Mouse (Mus musculus) CH12.LX (cell line): ENCODE measurements at regions not wholly inside any gene's neighbourhood (a gene's known extent, or its start where the extent isn't known, plus 50 kb on each side); places are given as distances from the start of the nearest gene placed in this dataset.

Experiments used
- CTCF ChIP-seq, 2 experiments: IDR thresholded peaks in 1 of 2; conservative IDR thresholded peaks in 1 of 2; 2 replicates each; pipeline ENCODE4 v1.5.1; 2011 to 2012; ENCODE audit warnings: low read depth in 2 of 2, low read length in 2 of 2, improper control_type of control experiment in 1 of 2, inconsistent platforms in 1 of 2, mild to moderate bottlenecking in 1 of 2, moderate library complexity in 1 of 2
- EP300 ChIP-seq: IDR thresholded peaks from 2 replicates; pipeline ENCODE4 v1.6.1; 2011; ENCODE audit warnings: low read length, improper control_type of control experiment
- ZKSCAN1 ChIP-seq: IDR thresholded peaks from 2 replicates; pipeline ENCODE4 v1.6.1; 2012; ENCODE audit warnings: low read depth, inconsistent platforms, low read length, improper control_type of control experiment, borderline replicate concordance

DNA sequence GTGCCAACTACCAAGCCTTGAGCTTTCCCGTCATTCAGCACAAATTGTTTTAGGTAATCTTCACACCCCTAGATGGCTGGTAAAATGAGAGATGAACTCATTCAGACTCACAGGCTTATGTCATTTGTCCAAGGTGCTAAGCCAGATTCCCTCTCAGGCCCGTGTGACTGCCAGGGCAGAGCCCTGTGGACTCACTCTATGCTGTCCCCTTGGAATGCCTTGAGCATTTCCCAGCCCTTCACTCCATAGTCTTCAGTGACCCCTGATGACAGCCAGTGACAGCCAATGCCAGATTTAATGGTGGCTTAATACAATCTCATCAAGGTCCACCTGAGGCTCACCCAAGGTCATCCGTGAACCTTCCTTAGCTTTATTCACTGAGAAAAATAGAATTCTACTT is 270.2 kb upstream of the Jmjd1c start:
- TF ChIP-seq EP300 (no peak), ZKSCAN1 (no peak), CTCF (conservative IDR thresholded peaks at IDR 0.05 in 1 of 2, IDR thresholded peaks at IDR 0.05 in 1 of 2; ENCODE audit: low read depth in 2 of 2, low read length in 2 of 2) (no peak)
